Mouse (Mus musculus) telencephalon, adult 2 months (tissue): Measurements from ENCODE around the gene Dhrs9.
A peak's percentile ranks its signal among the peaks of the same experiment; 100 is the strongest.

Source experiments
- DNase-seq: peaks from one replicate; pipeline ENCODE4 v3.0.0-alpha.2; 2011; ENCODE audit warnings: low read depth, low spot score

The Dhrs9 gene

DNA sequence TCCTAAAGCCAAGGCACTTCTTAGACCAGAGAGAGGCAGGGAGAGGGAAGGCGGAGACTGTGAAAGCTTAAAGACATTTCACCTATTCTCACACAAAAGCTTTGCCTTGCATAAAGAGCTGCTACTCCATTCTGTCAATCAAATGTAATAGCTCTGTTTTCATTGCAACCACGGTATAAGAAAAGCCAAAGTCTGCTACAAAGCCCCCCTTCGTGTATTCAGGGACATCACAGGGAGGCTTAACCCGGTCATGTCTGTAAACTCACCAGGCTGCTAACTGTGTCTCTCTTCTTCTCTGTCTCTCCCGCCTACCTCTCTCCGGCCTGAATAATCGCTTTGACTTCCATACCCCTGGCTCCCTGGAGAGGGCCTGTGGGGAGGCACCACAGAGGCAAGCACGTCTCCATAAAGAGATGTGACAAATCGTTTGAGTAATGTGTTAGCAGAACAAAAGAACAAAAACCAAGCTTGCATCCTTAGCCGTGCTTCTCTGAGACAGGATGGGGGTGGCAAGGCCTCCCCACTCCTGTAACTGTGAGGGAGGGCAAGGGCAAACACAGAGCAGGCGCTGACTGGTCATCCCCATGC is 38.1 kb downstream of the Dhrs9 start:
- no peak for DNase-seq

DNA sequence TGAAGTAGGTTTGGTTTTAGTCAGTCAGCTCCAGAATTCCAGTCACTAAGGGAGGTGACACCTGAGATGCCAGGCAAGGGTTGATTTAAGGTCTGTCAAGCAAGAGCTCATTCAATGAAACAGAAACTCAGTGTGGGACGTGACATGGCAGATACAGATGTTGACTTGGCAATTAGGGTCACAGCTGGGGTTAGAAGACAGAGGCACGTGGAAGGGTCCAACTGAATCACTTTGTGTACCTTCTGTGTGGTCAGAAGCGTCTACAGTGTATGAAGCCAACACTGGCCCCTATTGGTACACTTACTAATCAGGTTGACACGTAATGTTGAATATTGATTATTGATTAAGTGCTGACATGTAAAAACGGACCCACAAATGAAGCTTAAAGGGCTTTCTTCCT is 44.6 kb downstream of the Dhrs9 start:
- DNase-seq = no peak

DNA sequence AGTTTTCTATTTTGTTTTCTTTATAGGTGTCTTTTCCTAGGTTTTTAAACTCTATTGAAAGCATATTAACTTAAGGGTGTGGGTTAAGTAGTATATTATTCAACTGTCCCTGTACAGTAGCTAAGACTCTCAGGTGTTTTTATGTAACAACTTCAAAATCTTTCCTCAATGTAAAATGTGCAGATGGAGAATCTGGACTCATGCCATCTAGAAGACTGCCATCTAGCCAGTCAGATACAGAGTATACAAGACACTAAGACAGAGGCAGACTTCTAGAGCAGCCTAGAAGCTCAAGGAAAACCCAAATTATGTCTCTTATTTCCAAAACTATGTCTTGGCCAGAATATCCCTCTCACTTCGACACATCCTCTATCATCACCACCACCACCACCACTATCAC is 45.8 kb downstream of the Dhrs9 start:
- DNase-seq = no peak

DNA sequence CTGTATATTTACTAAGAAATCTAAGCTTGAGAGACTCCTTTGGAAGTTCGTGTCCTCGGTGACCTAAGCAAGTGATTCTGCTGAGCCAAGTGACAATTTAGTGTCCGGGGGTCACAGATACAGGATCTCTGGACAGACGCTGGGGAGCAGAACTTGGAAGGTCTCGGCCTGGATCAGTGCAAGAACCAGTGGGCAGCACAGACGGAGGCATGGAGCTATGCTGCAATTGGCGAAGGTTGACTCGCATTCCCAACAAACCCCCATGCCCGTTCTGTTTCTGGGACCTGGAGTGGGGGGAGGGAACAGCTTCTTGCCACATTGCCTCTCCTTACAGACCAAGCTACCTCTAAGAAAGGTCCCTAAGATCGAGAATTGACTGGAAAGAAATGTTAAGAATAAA is 46.9 kb downstream of the Dhrs9 start:
- DNase-seq = no peak

DNA sequence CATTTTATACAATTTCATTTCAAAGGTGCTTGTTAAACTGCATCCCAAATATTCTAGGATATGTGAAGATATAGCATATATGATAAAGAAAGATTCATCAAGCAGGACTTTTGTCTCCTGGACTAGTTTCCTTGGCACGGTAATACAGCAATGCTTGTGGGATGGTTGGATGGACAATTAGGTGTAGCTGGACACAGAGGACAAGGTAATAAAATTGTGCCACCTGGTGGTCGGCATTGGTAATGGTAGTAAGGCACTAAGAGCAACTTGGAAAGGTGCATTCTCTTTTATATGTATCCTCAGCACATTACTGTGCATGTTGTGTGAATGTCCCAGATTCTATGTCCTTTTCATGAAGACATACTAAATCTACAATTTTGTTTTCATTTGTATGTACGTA is 47.9 kb downstream of the Dhrs9 start:
- DNase-seq = peak; percentile 44

DNA sequence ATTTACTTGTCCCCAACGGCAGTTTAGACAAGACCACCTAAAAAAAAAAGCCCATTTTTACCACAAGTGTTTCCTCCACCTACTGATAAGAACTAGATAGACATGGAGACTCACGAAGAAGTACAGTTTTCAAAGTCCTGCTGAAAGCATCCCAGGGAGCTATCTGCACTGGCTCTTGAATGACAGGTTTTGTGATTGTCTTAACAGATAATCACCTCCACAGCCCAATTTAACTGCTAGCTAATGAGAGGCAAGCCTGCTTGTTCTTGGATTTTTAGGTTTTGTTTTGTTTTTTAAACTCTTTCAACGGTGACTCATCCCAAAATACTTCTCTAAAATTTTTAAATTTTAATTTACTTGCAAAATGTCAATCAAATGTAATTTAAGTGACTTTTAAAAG is 61.4 kb downstream of the Dhrs9 start:
- DNase-seq = no peak

DNA sequence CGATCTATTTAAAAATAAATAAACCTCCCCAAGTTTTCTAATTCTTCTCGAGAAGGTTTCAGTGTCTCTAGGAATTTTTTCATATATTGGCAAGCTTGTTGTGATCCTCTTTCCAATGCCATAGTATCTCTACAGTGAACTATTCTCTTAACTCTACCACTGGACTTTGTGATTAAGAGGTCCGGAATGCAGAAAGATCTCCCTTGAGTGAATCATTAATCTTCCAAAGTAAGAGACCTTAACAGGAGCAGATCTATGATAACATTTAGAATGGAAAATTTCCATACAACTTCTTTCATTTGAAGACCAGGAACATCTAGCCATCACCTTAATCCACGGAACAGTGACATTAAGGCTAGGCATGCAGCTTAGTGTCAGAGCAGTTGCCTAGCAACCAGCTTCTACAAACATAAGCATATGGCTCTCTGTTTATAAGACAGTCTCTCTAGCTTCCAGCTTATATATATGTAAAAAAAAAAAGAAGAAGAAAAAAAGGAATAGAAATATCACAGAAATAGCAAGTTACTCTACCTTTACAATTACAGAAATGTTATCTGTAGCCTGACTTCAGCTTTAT is 65.7 kb downstream of the Dhrs9 start:
- peak; percentile 40 for DNase-seq

DNA sequence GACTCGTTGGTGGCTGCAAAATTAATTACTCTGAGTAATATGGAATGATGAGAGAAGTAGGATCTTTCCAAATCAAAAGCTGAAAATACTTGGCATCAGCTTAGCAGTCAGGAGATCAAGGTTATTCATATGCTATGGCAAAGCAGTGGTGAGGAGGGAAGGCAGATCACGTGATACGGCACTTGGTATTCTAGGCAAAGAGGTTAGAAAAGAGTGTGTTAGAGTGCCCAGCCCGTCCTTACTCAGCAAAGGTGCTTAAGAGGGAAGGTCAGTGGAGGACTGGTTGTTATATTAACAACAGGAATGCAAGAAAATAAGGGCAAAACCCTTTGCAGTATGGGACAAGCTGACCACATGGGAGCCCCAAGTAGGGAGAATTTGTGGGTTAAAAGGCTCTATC is 68.3 kb downstream of the Dhrs9 start:
- DNase-seq = no peak

DNA sequence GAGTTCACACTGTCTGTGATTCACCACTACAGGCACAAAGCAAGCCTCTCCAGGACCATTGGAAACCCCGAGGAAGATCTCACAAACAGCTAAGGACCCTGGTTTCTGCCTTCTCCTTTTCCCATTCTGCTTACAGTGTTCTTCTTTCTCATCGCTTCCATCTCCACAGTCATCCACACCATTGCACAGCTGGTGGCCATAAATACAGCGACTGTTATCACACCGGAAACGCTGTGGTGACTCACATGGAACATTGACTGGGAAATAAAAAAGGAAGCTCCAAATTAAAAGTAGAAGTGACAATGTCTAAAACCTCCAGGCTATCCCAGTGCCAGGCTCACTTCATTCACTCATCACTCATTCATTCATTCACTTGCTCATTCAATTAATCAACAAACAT is 70.9 kb downstream of the Dhrs9 start:
- DNase-seq = no peak
